Mouse (Mus musculus) adrenal gland, postnatal 36 days (tissue): ENCODE measurements at regions not wholly inside any gene's neighbourhood (a gene's known extent, or its start where the extent isn't known, plus 50 kb on each side); places are given as distances from the start of the nearest gene placed in this dataset.

Source experiments
- DNase-seq, 2 experiments: peaks; one replicate each; pipeline ENCODE4 v3.0.0; 2021; ENCODE audit warnings: mixed read lengths in 1 of 2

GRCm38 (mm10) chr5:16424745-16425144 is 128.6 kb upstream of the Hgf start:
- no peak for DNase-seq

GRCm38 (mm10) chr5:16425302-16425701 is 128.0 kb upstream of the Hgf start:
- no peak for DNase-seq

GRCm38 (mm10) chr5:16426306-16426705 is 127.0 kb upstream of the Hgf start:
- DNase-seq: no peak

GRCm38 (mm10) chr5:16434586-16434985 is 118.7 kb upstream of the Hgf start:
- DNase-seq: no peak

- no peak for DNase-seq
Measured at GRCm38 (mm10) chr5:16445056-16445455, 108.2 kb upstream of the Hgf start.

- no peak for DNase-seq
Measured at GRCm38 (mm10) chr5:16446977-16447376, 106.3 kb upstream of the Hgf start.

- DNase-seq: no peak
Measured at GRCm38 (mm10) chr5:16461795-16462194, 91.5 kb upstream of the Hgf start.

- DNase-seq: no peak
Measured at GRCm38 (mm10) chr5:16466266-16466665, 87.0 kb upstream of the Hgf start.

- DNase-seq: no peak
Measured at GRCm38 (mm10) chr5:16468560-16468959, 84.7 kb upstream of the Hgf start.

- DNase-seq: no peak
Measured at GRCm38 (mm10) chr5:16469221-16469620, 84.1 kb upstream of the Hgf start.

- DNase-seq: peak; percentile 68 to 69
Measured at GRCm38 (mm10) chr5:16469644-16470275, 83.5 kb upstream of the Hgf start.

- DNase-seq: peak in 1 of 2 experiments; percentile 1
Measured at GRCm38 (mm10) chr5:16470366-16470982, 82.8 kb upstream of the Hgf start.

GRCm38 (mm10) chr5:16487969-16488368 is 65.3 kb upstream of the Hgf start:
- DNase-seq: no peak

- no peak for DNase-seq
Measured at GRCm38 (mm10) chr5:16489803-16490202, 63.5 kb upstream of the Hgf start.

- DNase-seq: no peak
Measured at GRCm38 (mm10) chr5:16499891-16500290, 53.4 kb upstream of the Hgf start.
